Mouse (Mus musculus): ENCODE measurements around the gene Rfc4. TPM values are rescaled to one million over a fixed set of nuclear protein-coding genes. Genes with fewer than 3 reads are reported as not detected.
"Not testable (repeated sequence)": the region's sequence is repeated elsewhere in the genome, so short reads cannot be mapped to it uniquely, and the experiment has no call there.

Rfc4 gene
- polyA plus RNA-seq, 1 experiment from 2014 or later, result 182 TPM

GRCm38 (mm10) chr16:23095581-23095980, 32.0 kb downstream of the Rfc4 start:
- DNase-seq (ENCODE audit: low spot score); ATAC-seq (ENCODE audit: low FRiP score); H3K9ac ChIP-seq (ENCODE audit: low read depth, low read length); H3K4me1 ChIP-seq (replicated peaks; ENCODE audit: control insufficient read depth, insufficient read depth, low read length); H3K4me2 ChIP-seq (replicated peaks; ENCODE audit: low read depth, low read length); H3K36me3 ChIP-seq (ENCODE audit: control insufficient read depth, insufficient read depth, low read length); H3K27me3 ChIP-seq (ENCODE audit: control insufficient read depth, insufficient read depth, low read length); H3K9me3 ChIP-seq (ENCODE audit: control insufficient read depth, low read length); H3K27ac ChIP-seq (ENCODE audit: low read depth, low read length); H3K4me3 ChIP-seq (ENCODE audit: low read depth, low read length): not testable (repeated sequence)
- 91% methylated on average over 5 of the region's 5 CpGs for WGBS

DNA sequence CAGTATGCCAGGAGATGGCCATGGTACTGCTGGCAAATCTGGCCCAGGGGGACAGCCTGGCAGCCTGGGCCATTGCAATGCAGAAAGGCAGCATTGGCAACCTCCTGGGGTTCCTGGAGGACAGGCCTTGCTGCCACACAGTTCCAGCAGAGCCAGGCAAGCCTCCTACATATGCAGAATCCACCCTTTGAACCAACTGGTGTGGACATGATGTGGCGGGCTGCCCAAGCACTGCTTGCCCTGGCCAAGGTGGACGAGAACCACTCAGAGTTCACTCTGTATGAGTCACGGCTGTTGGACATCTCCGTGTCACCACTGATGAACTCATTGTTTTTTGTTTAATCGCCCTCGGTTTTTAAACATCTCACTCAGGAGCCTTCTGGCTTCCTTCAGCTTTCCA, 33.4 kb downstream of the Rfc4 start:
- no peaks in the 10 kb centered on the region for H3K27me3 ChIP-seq (ENCODE audit: control insufficient read depth, insufficient read depth, low read length)
- H3K9me3 ChIP-seq (ENCODE audit: control insufficient read depth, low read length), result no peaks in the 10 kb centered on the region
- no peaks in the 10 kb centered on the region for H3K4me1 ChIP-seq (replicated peaks; ENCODE audit: control insufficient read depth, insufficient read depth, low read length)
- no peak overlapping the region for H3K9ac ChIP-seq (ENCODE audit: low read depth, low read length)
- H3K4me2 ChIP-seq (replicated peaks; ENCODE audit: low read depth, low read length), result no peak overlapping the region
- no peak overlapping the region for H3K27ac ChIP-seq (ENCODE audit: low read depth, low read length)
- no peak overlapping the region for H3K4me3 ChIP-seq (ENCODE audit: low read depth, low read length)
- H3K36me3 ChIP-seq (ENCODE audit: control insufficient read depth, insufficient read depth, low read length), result no peaks in the 10 kb centered on the region
- 89% methylated on average over 6 of the region's 6 CpGs for WGBS
- ATAC-seq (ENCODE audit: low FRiP score), result no peak
- no peak for DNase-seq (ENCODE audit: low spot score)

GRCm38 (mm10) chr16:23093321-23093953, 34.1 kb downstream of the Rfc4 start:
- no peaks in the 10 kb centered on the region for H3K36me3 ChIP-seq (ENCODE audit: control insufficient read depth, insufficient read depth, low read length)
- ATAC-seq (ENCODE audit: low FRiP score), result no peak
- 88% methylated on average over 11 of the region's 13 CpGs for WGBS

GRCm38 (mm10) chr16:23091345-23091744, 36.2 kb downstream of the Rfc4 start:
- not testable (repeated sequence) for H3K4me2 ChIP-seq (replicated peaks; ENCODE audit: low read depth, low read length); H3K36me3 ChIP-seq (ENCODE audit: control insufficient read depth, insufficient read depth, low read length); H3K9me3 ChIP-seq (ENCODE audit: control insufficient read depth, low read length); ATAC-seq (ENCODE audit: low FRiP score); H3K4me1 ChIP-seq (replicated peaks; ENCODE audit: control insufficient read depth, insufficient read depth, low read length); H3K27me3 ChIP-seq (ENCODE audit: control insufficient read depth, insufficient read depth, low read length); H3K27ac ChIP-seq (ENCODE audit: low read depth, low read length); H3K9ac ChIP-seq (ENCODE audit: low read depth, low read length); H3K4me3 ChIP-seq (ENCODE audit: low read depth, low read length); DNase-seq (ENCODE audit: low spot score)

More at GRCm38 (mm10) chr16:23093321-23093953, 34.1 kb downstream of the Rfc4 start:
- no peaks in the 10 kb centered on the region for H3K9me3 ChIP-seq (ENCODE audit: control insufficient read depth, low read length)
- DNase-seq (ENCODE audit: low spot score), result no peak
- H3K4me3 ChIP-seq (ENCODE audit: low read depth, low read length), result no peak overlapping the region
- H3K4me2 ChIP-seq (replicated peaks; ENCODE audit: low read depth, low read length), result no peak overlapping the region
- no peak overlapping the region for H3K9ac ChIP-seq (ENCODE audit: low read depth, low read length)
- no peak overlapping the region for H3K27ac ChIP-seq (ENCODE audit: low read depth, low read length)
- no peaks in the 10 kb centered on the region for H3K27me3 ChIP-seq (ENCODE audit: control insufficient read depth, insufficient read depth, low read length)
- no peaks in the 10 kb centered on the region for H3K4me1 ChIP-seq (replicated peaks; ENCODE audit: control insufficient read depth, insufficient read depth, low read length)

DNA sequence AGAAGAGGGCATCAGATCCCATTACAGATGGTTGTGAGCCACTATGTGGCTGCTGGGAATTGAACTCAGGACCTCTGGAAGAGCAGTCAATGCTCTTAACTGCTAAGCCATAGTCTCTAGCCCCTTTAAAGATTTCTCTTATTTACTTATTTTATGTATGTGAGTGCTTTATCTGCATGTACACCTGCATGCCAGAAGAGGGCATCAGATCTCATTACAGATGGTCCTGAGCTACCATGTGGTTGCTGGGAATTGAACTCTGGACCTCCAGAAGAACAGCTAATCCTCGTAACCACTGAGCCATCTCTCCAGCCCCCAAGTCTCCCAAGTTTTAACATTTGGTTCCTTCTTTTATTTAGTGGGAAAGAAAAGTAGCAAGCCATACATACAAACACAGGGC, 39.0 kb downstream of the Rfc4 start:
- H3K36me3 ChIP-seq (ENCODE audit: control insufficient read depth, insufficient read depth, low read length); H3K9ac ChIP-seq (ENCODE audit: low read depth, low read length); ATAC-seq (ENCODE audit: low FRiP score); H3K27ac ChIP-seq (ENCODE audit: low read depth, low read length); H3K4me2 ChIP-seq (replicated peaks; ENCODE audit: low read depth, low read length); H3K4me1 ChIP-seq (replicated peaks; ENCODE audit: control insufficient read depth, insufficient read depth, low read length); H3K4me3 ChIP-seq (ENCODE audit: low read depth, low read length); DNase-seq (ENCODE audit: low spot score); H3K9me3 ChIP-seq (ENCODE audit: control insufficient read depth, low read length); H3K27me3 ChIP-seq (ENCODE audit: control insufficient read depth, insufficient read depth, low read length): not testable (repeated sequence)
- WGBS, result 94% methylated on average over 1 of the region's 1 CpGs

GRCm38 (mm10) chr16:23087712-23088111, 39.8 kb downstream of the Rfc4 start:
- H3K4me1 ChIP-seq (replicated peaks; ENCODE audit: control insufficient read depth, insufficient read depth, low read length); ATAC-seq (ENCODE audit: low FRiP score); H3K36me3 ChIP-seq (ENCODE audit: control insufficient read depth, insufficient read depth, low read length); H3K27me3 ChIP-seq (ENCODE audit: control insufficient read depth, insufficient read depth, low read length); H3K9me3 ChIP-seq (ENCODE audit: control insufficient read depth, low read length); H3K4me3 ChIP-seq (ENCODE audit: low read depth, low read length); H3K4me2 ChIP-seq (replicated peaks; ENCODE audit: low read depth, low read length); H3K27ac ChIP-seq (ENCODE audit: low read depth, low read length); H3K9ac ChIP-seq (ENCODE audit: low read depth, low read length); DNase-seq (ENCODE audit: low spot score): not testable (repeated sequence)
- 65% methylated on average over 4 of the region's 4 CpGs for WGBS

- not testable (repeated sequence) for H3K9me3 ChIP-seq (ENCODE audit: control insufficient read depth, low read length); ATAC-seq (ENCODE audit: low FRiP score); H3K27me3 ChIP-seq (ENCODE audit: control insufficient read depth, insufficient read depth, low read length); H3K36me3 ChIP-seq (ENCODE audit: control insufficient read depth, insufficient read depth, low read length); H3K27ac ChIP-seq (ENCODE audit: low read depth, low read length); DNase-seq (ENCODE audit: low spot score); H3K9ac ChIP-seq (ENCODE audit: low read depth, low read length); H3K4me3 ChIP-seq (ENCODE audit: low read depth, low read length); H3K4me1 ChIP-seq (replicated peaks; ENCODE audit: control insufficient read depth, insufficient read depth, low read length); H3K4me2 ChIP-seq (replicated peaks; ENCODE audit: low read depth, low read length)
- WGBS, result 79% methylated on average over 8 of the region's 8 CpGs
Measured at GRCm38 (mm10) chr16:23087159-23087558, 40.4 kb downstream of the Rfc4 start.

- not testable (repeated sequence) for H3K4me1 ChIP-seq (replicated peaks; ENCODE audit: control insufficient read depth, insufficient read depth, low read length); H3K9me3 ChIP-seq (ENCODE audit: control insufficient read depth, low read length); H3K4me2 ChIP-seq (replicated peaks; ENCODE audit: low read depth, low read length); ATAC-seq (ENCODE audit: low FRiP score); DNase-seq (ENCODE audit: low spot score); H3K27me3 ChIP-seq (ENCODE audit: control insufficient read depth, insufficient read depth, low read length); H3K9ac ChIP-seq (ENCODE audit: low read depth, low read length); H3K27ac ChIP-seq (ENCODE audit: low read depth, low read length); H3K4me3 ChIP-seq (ENCODE audit: low read depth, low read length); H3K36me3 ChIP-seq (ENCODE audit: control insufficient read depth, insufficient read depth, low read length)
- 86% methylated on average over 6 of the region's 6 CpGs for WGBS
Measured at GRCm38 (mm10) chr16:23077516-23077915, 50.0 kb downstream of the Rfc4 start.
